Mouse (Mus musculus) intestine, postnatal 0 days (tissue): Measurements from ENCODE around the gene Adat3. TPM values are rescaled to one million over a fixed set of nuclear protein-coding genes. Genes with fewer than 3 reads are reported as not detected.

Source experiments
- ATAC-seq: fragments of 200-750 bp; cut with Nextera tagmentation; 2 replicates; pipeline ENCODE4 v1.8.0; 2017; ENCODE audit warnings: mild to moderate bottlenecking, moderate TSS enrichment, moderate library complexity
- H3K27ac ChIP-seq: fragments of 300-500 bp; sonication (generic); 2 replicates; pipeline ENCODE4 v1.5.1; 2014; ENCODE audit warnings: mild to moderate bottlenecking, low read depth, low read length, moderate library complexity
- H3K27me3 ChIP-seq: fragments of 300-500 bp; sonication (generic); replicated peaks from 2 replicates; pipeline ENCODE4 v1.6.1; 2014; ENCODE audit warnings: low read length, mixed read lengths; ENCODE audit not compliant: control insufficient read depth, insufficient read depth
- H3K36me3 ChIP-seq: fragments of 300-500 bp; sonication (generic); 2 replicates; pipeline ENCODE4 v1.6.1; 2014; ENCODE audit warnings: mild to moderate bottlenecking, moderate library complexity; ENCODE audit not compliant: control insufficient read depth, insufficient read depth
- H3K4me1 ChIP-seq: fragments of 300-500 bp; sonication (generic); replicated peaks from 2 replicates; pipeline ENCODE4 v1.6.1; 2014; ENCODE audit warnings: antibody characterized with exemption, low read length, mixed read lengths; ENCODE audit not compliant: control insufficient read depth, insufficient read depth
- H3K4me2 ChIP-seq: fragments of 300-500 bp; sonication (generic); replicated peaks from 2 replicates; pipeline ENCODE4 v1.6.1; 2014; ENCODE audit warnings: low read depth, mild to moderate bottlenecking, moderate library complexity
- H3K4me3 ChIP-seq: fragments of 300-500 bp; sonication (generic); 2 replicates; pipeline ENCODE4 v1.5.1; 2014; ENCODE audit warnings: low read depth, low read length
- H3K9ac ChIP-seq: fragments of 300-500 bp; sonication (generic); 2 replicates; pipeline ENCODE4 v1.6.1; 2014; ENCODE audit warnings: mild to moderate bottlenecking, low read depth, low read length
- H3K9me3 ChIP-seq: fragments of 300-500 bp; sonication (generic); 2 replicates; pipeline ENCODE4 v1.6.1; 2016; ENCODE audit warnings: mixed run types; ENCODE audit not compliant: control insufficient read depth
- CTCF ChIP-seq: sonication (generic); IDR thresholded peaks from 2 replicates; pipeline ENCODE4 v1.5.1; 2016; ENCODE audit warnings: low read depth, mild to moderate bottlenecking, control low read depth, antibody characterized with exemption, moderate library complexity
- WGBS: fragments of 180-500 bp; shearing (Covaris S2); extraction: QIAGEN DNeasy Blood & Tissue Kit; methylation state at CpG from one replicate; pipeline ENCODE4 v1.1.7; 2014; 5-methylcytosine and 5-hydroxymethylcytosine counted together
- microRNA-seq: library from miRNA; unstranded; fragments of <30 nt; microRNA quantifications from one replicate; pipeline ENCODE4, GENCODE M21; 2016
- polyA plus RNA-seq: library from polyadenylated mRNA; unstranded; fragments of >200 nt; fragmentation: Nextera tagmentation; extraction: Ambion mirVana; gene quantifications from 2 replicates; pipeline ENCODE4 v1.2.1, GENCODE M21; 2015

Gene Adat3
- polyA plus RNA-seq, 1 experiment from 2014 or later = 5.4 TPM

- H3K4me3 ChIP-seq = no peak overlapping the region
- no peak for ATAC-seq
- H3K27ac ChIP-seq = no peak overlapping the region
- H3K27me3 ChIP-seq = no peaks in the 10 kb centered on the region
- 90% methylated on average over 6 of the region's 6 CpGs for WGBS
- H3K4me2 ChIP-seq = no peak overlapping the region
- no peak overlapping the region for H3K9ac ChIP-seq
- peaks cover 10% of the 10 kb centered on the region; the same call in 1 of the 2 replicates for H3K4me1 ChIP-seq
- TF ChIP-seq CTCF = no peak
- no peaks in the 10 kb centered on the region for H3K9me3 ChIP-seq
- H3K36me3 ChIP-seq = peaks cover 12% of the 10 kb centered on the region
Measured at GRCm38 (mm10) chr10:80653156-80653720, 50.6 kb downstream of the Adat3 start.

DNA sequence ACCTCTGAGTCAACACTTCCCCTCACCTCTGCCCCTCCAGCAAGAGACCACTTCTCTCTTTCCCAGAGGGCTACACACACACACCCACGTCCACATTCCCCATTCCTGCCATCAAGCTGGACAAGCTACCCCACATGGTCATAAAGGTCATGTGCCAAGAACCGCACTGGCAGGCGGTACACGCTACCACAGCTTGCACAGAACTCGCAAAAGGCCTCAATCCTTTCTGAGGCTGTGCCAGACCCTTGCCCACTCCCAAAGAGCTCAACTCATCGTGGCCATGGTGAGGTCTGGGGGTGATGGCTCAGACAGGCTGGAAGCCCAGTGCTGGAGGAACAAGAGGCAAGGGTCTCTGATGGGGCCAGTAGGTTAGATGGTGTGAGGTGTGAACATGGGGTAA lies 52.2 kb downstream of the Adat3 start:
- Histone ChIP-seq H3K9ac (no peak overlapping the region), H3K9me3 (no peaks in the 10 kb centered on the region), H3K36me3 (peaks cover 8% of the 10 kb centered on the region; the same call in 1 of the 2 replicates), H3K27ac (no peak overlapping the region), H3K27me3 (no peaks in the 10 kb centered on the region), H3K4me1 (peaks cover 13% of the 10 kb centered on the region; the same call in 1 of the 2 replicates), H3K4me2 (peak overlapping the region; percentile 94; the same call in 1 of the 2 replicates), H3K4me3 (no peak overlapping the region)
- 71% methylated on average over 6 of the region's 6 CpGs for WGBS
- ATAC-seq = no peak
- TF ChIP-seq CTCF = no peak

GRCm38 (mm10) chr10:80655406-80656129 lies 52.9 kb downstream of the Adat3 start:
- Histone ChIP-seq H3K4me1 (peaks cover 13% of the 10 kb centered on the region; the same call in 1 of the 2 replicates), H3K4me3 (peak overlapping the region; percentile 87), H3K27me3 (no peaks in the 10 kb centered on the region), H3K36me3 (peaks cover 8% of the 10 kb centered on the region; the same call in 1 of the 2 replicates), H3K4me2 (peak overlapping the region; percentile 94), H3K9ac (peak overlapping the region; percentile 79), H3K9me3 (no peaks in the 10 kb centered on the region), H3K27ac (peak overlapping the region; percentile 54; the same call in 1 of the 2 replicates)
- TF ChIP-seq CTCF = no peak
- peak; percentile 4; the same call in 1 of the 2 replicates for ATAC-seq
- whole genome bisulfite sequencing = 1% methylated on average over 12 of the region's 12 CpGs

DNA sequence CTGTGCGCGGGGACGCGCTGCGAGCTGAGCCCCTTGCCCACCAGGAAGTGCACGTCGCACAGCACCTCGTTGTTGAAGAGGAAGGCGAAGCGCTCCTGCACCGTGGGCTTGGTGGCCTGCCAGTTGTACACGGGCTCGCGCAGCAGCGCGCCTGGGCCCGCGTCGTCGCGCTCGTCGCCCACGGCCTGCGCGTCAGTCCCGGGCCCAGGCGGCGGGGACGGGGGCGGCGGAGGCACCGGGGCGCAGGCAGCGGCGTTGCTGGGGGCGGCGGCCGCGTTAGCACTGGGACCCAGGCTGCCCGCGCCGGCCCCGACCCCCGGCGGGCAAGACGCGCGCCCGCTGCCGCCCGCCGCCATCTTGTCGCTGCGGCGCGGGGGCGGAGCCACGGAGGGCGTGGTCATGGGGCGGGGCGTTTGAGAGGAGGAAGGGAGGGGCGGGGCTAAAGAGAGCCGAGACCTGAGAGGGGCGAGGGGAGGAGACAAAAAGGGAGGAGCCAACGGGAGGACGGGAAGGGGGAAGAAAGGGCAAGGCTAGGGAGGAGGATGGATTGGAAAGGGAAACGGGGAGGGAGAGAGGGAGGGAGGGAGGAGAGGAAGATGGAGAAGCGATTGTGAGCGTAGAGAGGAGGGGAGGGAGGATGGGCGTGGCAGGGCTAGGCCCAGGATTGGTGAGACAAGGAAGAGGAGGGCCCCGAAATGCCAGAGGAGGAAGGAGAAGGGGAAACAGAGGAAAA lies 53.6 kb downstream of the Adat3 start:
- Histone ChIP-seq H3K27ac (peak overlapping the region; percentile 73), H3K27me3 (no peaks in the 10 kb centered on the region), H3K9me3 (no peaks in the 10 kb centered on the region), H3K4me3 (peak overlapping the region; percentile 87), H3K4me1 (peaks cover 13% of the 10 kb centered on the region; the same call in 1 of the 2 replicates), H3K36me3 (peaks cover 8% of the 10 kb centered on the region; the same call in 1 of the 2 replicates), H3K9ac (peak overlapping the region; percentile 79), H3K4me2 (peak overlapping the region; percentile 94)
- WGBS = under 1% methylated on average over 69 of the region's 72 CpGs
- ATAC-seq = peak; percentile 75
- no peak for TF ChIP-seq CTCF

- Histone ChIP-seq H3K27ac (peak within 1 kb of the TSS; percentile 73), H3K9ac (peak within 1 kb of the TSS; percentile 79), H3K4me2 (peak within 1 kb of the TSS; percentile 94), H3K36me3 (peaks cover 7% of the 10 kb centered on the region; the same call in 1 of the 2 replicates), H3K9me3 (no peaks in the 10 kb centered on the region), H3K27me3 (no peaks in the 10 kb centered on the region), H3K4me3 (peak within 1 kb of the TSS; percentile 87), H3K4me1 (peaks cover 13% of the 10 kb centered on the region; the same call in 1 of the 2 replicates)
- 15% methylated on average over 15 of the region's 15 CpGs for WGBS
- ATAC-seq = peak; percentile 1; the same call in 1 of the 2 replicates
- TF ChIP-seq CTCF = no peak
Measured at GRCm38 (mm10) chr10:80656863-80657623, 54.4 kb downstream of the Adat3 start, which contains the start of gene Btbd2. Gene Btbd2 (minus strand): TSS chr10:80657071.

Small RNA genes lying within 50 kb of the gene (microRNA-seq; reads per million reads assigned to microRNA genes)
- not detected for gene Mir6912

Other genes with a start within 250 kb of the Adat3 start
- 0.09 and 0.20 TPM in 2 replicates for gene Plk5, start 246.4 kb upstream of the Adat3 start, polyA plus RNA-seq
- 3.2 and 4.2 TPM in 2 replicates for gene Mex3d, start 215.2 kb upstream of the Adat3 start, polyA plus RNA-seq
- gene Mbd3, start 203.3 kb upstream of the Adat3 start, polyA plus RNA-seq = 48.0 and 51.0 TPM in 2 replicates
- gene Uqcr11, start 196.1 kb upstream of the Adat3 start, polyA plus RNA-seq = 1,032 and 1,082 TPM in 2 replicates
- gene Tcf3, start 169.2 kb upstream of the Adat3 start, polyA plus RNA-seq = 34.1 and 34.5 TPM in 2 replicates
- 0.05 and 0.09 TPM in 2 replicates for gene Onecut3, start 108.0 kb upstream of the Adat3 start, polyA plus RNA-seq
- 0.03 TPM in 2 replicates for gene Atp8b3, start 63.8 kb upstream of the Adat3 start, polyA plus RNA-seq
- gene Rexo1, start 41.3 kb upstream of the Adat3 start, polyA plus RNA-seq = 9.1 and 10.1 TPM in 2 replicates
- 4.8 and 5.3 TPM in 2 replicates for gene Klf16, start 25.6 kb upstream of the Adat3 start, polyA plus RNA-seq
- gene Abhd17a, start 12.5 kb upstream of the Adat3 start, polyA plus RNA-seq = 116 and 117 TPM in 2 replicates
- 86.5 and 88.5 TPM in 2 replicates for gene Scamp4, start within 50 bp of the Adat3 start, polyA plus RNA-seq
- 2.3 and 2.6 TPM in 2 replicates for gene Gm49322, start 3.1 kb downstream of the Adat3 start, polyA plus RNA-seq
- gene Csnk1g2, start 20.0 kb downstream of the Adat3 start, polyA plus RNA-seq = 97.5 and 99.2 TPM in 2 replicates
- gene Btbd2, start 54.2 kb downstream of the Adat3 start, polyA plus RNA-seq = 21.5 and 23.5 TPM in 2 replicates
- 38.4 and 38.6 TPM in 2 replicates for gene Mknk2, start 75.2 kb downstream of the Adat3 start, polyA plus RNA-seq
- 14.4 and 15.4 TPM in 2 replicates for gene Mob3a, start 99.1 kb downstream of the Adat3 start, polyA plus RNA-seq
- gene Izumo4, start 99.3 kb downstream of the Adat3 start, polyA plus RNA-seq = 12.2 and 14.4 TPM in 2 replicates
- gene Ap3d1, start 139.4 kb downstream of the Adat3 start, polyA plus RNA-seq = 41.3 and 49.5 TPM in 2 replicates
- 6.2 and 7.6 TPM in 2 replicates for gene Dot1l, start 152.3 kb downstream of the Adat3 start, polyA plus RNA-seq
- 35.5 and 39.0 TPM in 2 replicates for gene Sf3a2, start 195.3 kb downstream of the Adat3 start, polyA plus RNA-seq
- gene Plekhj1, start 195.7 kb downstream of the Adat3 start, polyA plus RNA-seq = 60.9 and 61.8 TPM in 2 replicates
- not detected in 2 replicates for gene Amh, start 202.4 kb downstream of the Adat3 start, polyA plus RNA-seq
- gene Jsrp1, start 210.6 kb downstream of the Adat3 start, polyA plus RNA-seq = 0.35 and 0.42 TPM in 2 replicates
- 1,008 and 1,019 TPM in 2 replicates for gene Oaz1, start 223.8 kb downstream of the Adat3 start, polyA plus RNA-seq
- 0.04 TPM in 1 of 2 replicates, not detected in the other for gene Lingo3, start 241.2 kb downstream of the Adat3 start, polyA plus RNA-seq